8 mouse cellular contexts compared by ENCODE assay signal in the genomic region with DNA sequence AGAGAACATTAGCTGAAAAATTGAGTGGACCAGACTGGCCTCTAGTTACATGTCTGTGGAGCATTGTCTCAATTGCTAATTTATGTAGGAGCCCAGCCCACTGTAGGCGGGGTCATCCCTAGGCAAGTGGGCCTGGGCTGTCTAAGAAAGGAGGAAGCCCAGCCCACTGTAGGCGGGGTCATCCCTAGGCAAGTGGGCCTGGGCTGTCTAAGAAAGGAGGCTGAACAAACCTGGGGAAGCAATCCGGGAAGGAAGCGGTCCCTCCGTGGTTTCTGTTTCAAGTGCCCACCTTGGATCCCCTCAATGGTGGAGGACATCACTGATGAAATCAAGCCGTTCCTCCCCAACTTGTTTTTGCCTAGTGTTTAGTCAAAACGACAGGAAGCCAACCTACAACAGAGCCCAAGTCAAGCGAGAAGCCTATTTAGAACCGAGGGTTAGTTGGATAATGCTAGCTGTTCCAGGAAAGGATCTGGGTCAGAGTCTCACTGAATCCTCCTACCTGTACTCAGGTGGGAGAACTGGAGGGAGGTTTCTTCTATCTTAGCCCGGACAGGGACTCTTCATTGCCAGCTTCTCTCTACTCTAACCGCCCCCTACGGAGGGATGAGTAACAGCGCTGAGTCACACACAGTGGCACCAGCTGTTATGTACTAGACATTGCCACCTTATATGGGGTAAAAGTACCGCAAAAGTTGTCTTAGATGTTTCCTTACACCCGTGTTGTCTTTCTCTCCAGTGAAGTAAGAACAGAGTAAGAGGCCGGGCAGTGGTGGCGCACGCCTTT. TPM values are rescaled to one million over a fixed set of nuclear protein-coding genes. Genes with fewer than 3 reads are reported as not detected.
DNase-seq lines count a peak whose midpoint lies in the region; ATAC-seq and TF ChIP-seq lines count a peak whose summit lies in the region.

No protein-coding gene starts in this region.

- H3K27ac ChIP-seq in kidney, embryonic 15.5 days, result no peak overlapping the region
- no peak overlapping the region for H3K27ac ChIP-seq in bone marrow macrophage, adult 2 months (ENCODE audit: insufficient read depth, low read depth, low read length)
- H3K27ac ChIP-seq in liver, embryonic 16.5 days (ENCODE audit: low read length), result no peak overlapping the region

- 66% methylated on average over 18 of the region's 18 CpGs for WGBS in kidney, embryonic 15.5 days
- 51% methylated on average over 18 of the region's 18 CpGs for WGBS in liver, embryonic 16.5 days (ENCODE audit: insufficient replicate concordance)

- TF ChIP-seq POLR2A in bone marrow macrophage, adult 2 months (IDR thresholded peaks at IDR 0.05; ENCODE audit: borderline replicate concordance, low read depth, low read length), result no peak

- TF ChIP-seq CTCF in bone marrow macrophage, adult 2 months (IDR thresholded peaks at IDR 0.05; ENCODE audit: low read depth, low read length), result no peak

- no peak overlapping the region for H3K4me2 ChIP-seq in kidney, embryonic 15.5 days
- 0 out of 2 replicates have a peak overlapping the region, but pooled peaks have one; percentile 4 for H3K4me2 ChIP-seq in liver, embryonic 16.5 days (ENCODE audit: low read depth, low read length)

- H3K27me3 ChIP-seq in kidney, embryonic 15.5 days, result no peaks in the 10 kb centered on the region
- H3K27me3 ChIP-seq in liver, embryonic 16.5 days (ENCODE audit: control insufficient read depth, insufficient read depth, low read depth, low read length), result no peaks in the 10 kb centered on the region

- peak; percentile 85; the same call in 1 of the 2 replicates for ATAC-seq in kidney, embryonic 15.5 days (replicated peaks; ENCODE audit: low FRiP score)
- ATAC-seq in CD4-positive, CD25-positive, alpha-beta regulatory T cell, adult 4 months, result peak; percentile 94
- ATAC-seq in liver, embryonic 16.5 days (ENCODE audit: low read depth), result peak; percentile 69

- no peak overlapping the region for H3K9ac ChIP-seq in kidney, embryonic 15.5 days
- H3K9ac ChIP-seq in liver, embryonic 16.5 days (ENCODE audit: low read depth, low read length), result no peak overlapping the region

- DNase-seq in kidney, postnatal 14 days, result no peak
- no peak for DNase-seq in yolk sac, embryonic 10.5 days (ENCODE audit: low spot score)
- DNase-seq in layer of hippocampus, adult 9-10 months (ENCODE audit: low spot score), result no peak
- no peak for DNase-seq in ovary, postnatal 10 days (ENCODE audit: low spot score)

- no peak overlapping the region for H3K4me3 ChIP-seq in kidney, embryonic 15.5 days (replicated peaks)
- peak overlapping the region; percentile 40 for H3K4me3 ChIP-seq in bone marrow macrophage, adult 2 months (ENCODE audit: insufficient read depth, low read length)
- H3K4me3 ChIP-seq in liver, embryonic 16.5 days (ENCODE audit: low read depth, low read length), result no peak overlapping the region

- no peaks in the 10 kb centered on the region for H3K9me3 ChIP-seq in kidney, embryonic 15.5 days (replicated peaks)
- no peaks in the 10 kb centered on the region for H3K9me3 ChIP-seq in liver, embryonic 16.5 days (replicated peaks; ENCODE audit: control insufficient read depth, low read length)

- H3K36me3 ChIP-seq in kidney, embryonic 15.5 days, result no peaks in the 10 kb centered on the region
- no peaks in the 10 kb centered on the region for H3K36me3 ChIP-seq in liver, embryonic 16.5 days (ENCODE audit: control insufficient read depth, insufficient read depth)

- no peaks in the 10 kb centered on the region for H3K4me1 ChIP-seq in kidney, embryonic 15.5 days
- H3K4me1 ChIP-seq in bone marrow macrophage, adult 2 months (ENCODE audit: control insufficient read depth, insufficient read depth, low read length), result peaks cover 15% of the 10 kb centered on the region
- no peaks in the 10 kb centered on the region for H3K4me1 ChIP-seq in liver, embryonic 16.5 days (ENCODE audit: control insufficient read depth, low read depth, low read length)

RNA-seq across cellular contexts. Expression of a gene that starts 16.6 kb away (rescaled TPM):
- 6.3 and 6.8 TPM in 2 replicates for polyA plus RNA-seq in kidney, embryonic 15.5 days (2015; fragmentation: Nextera tagmentation; extraction: Ambion mirVana)
- polyA plus RNA-seq in CD4-positive, CD25-positive, alpha-beta regulatory T cell, adult 4 months (2017; shearing (Covaris generic)), result 1 to 10 TPM in 1 of 2 experiments, under 1 TPM in 1; 0.54 to 1.1 TPM
- polyA plus RNA-seq in bone marrow macrophage, adult 2 months (2012; ENCODE audit: insufficient read depth, insufficient read length, missing spikeins), result not detected in 2 replicates
- polyA plus RNA-seq in liver, embryonic 16.5 days (2015; fragmentation: Nextera tagmentation; extraction: Ambion mirVana), result 0.09 and 0.34 TPM in 2 replicates

RNA-seq across cellular contexts. Expression of a gene that starts 24.8 kb away (rescaled TPM):
- polyA plus RNA-seq in kidney, embryonic 15.5 days (2015; fragmentation: Nextera tagmentation; extraction: Ambion mirVana), result 101 and 104 TPM in 2 replicates
- polyA plus RNA-seq in CD4-positive, CD25-positive, alpha-beta regulatory T cell, adult 4 months (2017; shearing (Covaris generic)), result 10 to 100 TPM; 44.9 to 54.8 TPM
- polyA plus RNA-seq in bone marrow macrophage, adult 2 months (2012; ENCODE audit: insufficient read depth, insufficient read length, missing spikeins), result 14.7 and 16.1 TPM in 2 replicates
- 20.6 and 21.6 TPM in 2 replicates for polyA plus RNA-seq in liver, embryonic 16.5 days (2015; fragmentation: Nextera tagmentation; extraction: Ambion mirVana)

RNA-seq across cellular contexts. Expression of a gene that starts 28.6 kb away (rescaled TPM):
- 46.8 and 54.6 TPM in 2 replicates for polyA plus RNA-seq in kidney, embryonic 15.5 days (2015; fragmentation: Nextera tagmentation; extraction: Ambion mirVana)
- 10 to 100 TPM; 59.9 to 60.2 TPM for polyA plus RNA-seq in CD4-positive, CD25-positive, alpha-beta regulatory T cell, adult 4 months (2017; shearing (Covaris generic))
- polyA plus RNA-seq in bone marrow macrophage, adult 2 months (2012; ENCODE audit: insufficient read depth, insufficient read length, missing spikeins), result 64.2 and 81.2 TPM in 2 replicates
- polyA plus RNA-seq in liver, embryonic 16.5 days (2015; fragmentation: Nextera tagmentation; extraction: Ambion mirVana), result 17.9 and 19.3 TPM in 2 replicates
